Mouse (Mus musculus) megakaryocyte, embryonic 14.5 days (primary cell): ENCODE measurements around the gene Slc45a3.

Experiments used
- FLI1 ChIP-seq: IDR thresholded peaks from 2 replicates; pipeline ENCODE4 v1.6.1; 2012; ENCODE audit warnings: low read length, inconsistent platforms, mixed read lengths
- GATA1 ChIP-seq: IDR thresholded peaks from 3 replicates; pipeline ENCODE4 v1.6.1; 2012; ENCODE audit warnings: mixed read lengths, low read length, inconsistent platforms, borderline replicate concordance

- TF ChIP-seq GATA1: no peak
- TF ChIP-seq FLI1: no peak
Observed at GRCm38 (mm10) chr1:131969825-131970224, 7.1 kb downstream of the Slc45a3 start.
